Mouse (Mus musculus) embryonic facial prominence, embryonic 12.5 days (tissue): ENCODE measurements around the gene Wnt2. TPM values are rescaled to one million over a fixed set of nuclear protein-coding genes. Genes with fewer than 3 reads are reported as not detected.

Source experiments
- ATAC-seq: fragments of 200-750 bp; cut with Nextera tagmentation; 2 replicates; pipeline ENCODE4 v1.8.0; 2017; ENCODE audit not compliant: insufficient number of reproducible peaks, insufficient read depth, low FRiP score, low TSS enrichment
- H3K27ac ChIP-seq: fragments of 300-500 bp; sonication (generic); 2 replicates; pipeline ENCODE4 v1.5.1; 2016; ENCODE audit warnings: mild to moderate bottlenecking
- H3K27me3 ChIP-seq: fragments of 300-500 bp; sonication (generic); 2 replicates; pipeline ENCODE4 v1.6.1; 2016; ENCODE audit warnings: mild to moderate bottlenecking, moderate library complexity
- H3K36me3 ChIP-seq: fragments of 300-500 bp; sonication (generic); 2 replicates; pipeline ENCODE4 v1.6.1; 2016; ENCODE audit warnings: mild to moderate bottlenecking
- H3K4me1 ChIP-seq: fragments of 300-500 bp; sonication (generic); 2 replicates; pipeline ENCODE4 v1.6.1; 2016
- H3K4me2 ChIP-seq: fragments of 300-500 bp; sonication (generic); replicated peaks from 2 replicates; pipeline ENCODE4 v1.6.1; 2016; ENCODE audit warnings: mild to moderate bottlenecking, moderate library complexity
- H3K4me3 ChIP-seq: fragments of 300-500 bp; sonication (generic); 2 replicates; pipeline ENCODE4 v1.5.1; 2016; ENCODE audit warnings: mild to moderate bottlenecking
- H3K9ac ChIP-seq: fragments of 300-500 bp; sonication (generic); 2 replicates; pipeline ENCODE4 v1.6.1; 2016; ENCODE audit warnings: mild to moderate bottlenecking, moderate library complexity
- H3K9me3 ChIP-seq: fragments of 300-500 bp; sonication (generic); 2 replicates; pipeline ENCODE4 v1.6.1; 2016; ENCODE audit warnings: mild to moderate bottlenecking, moderate library complexity
- WGBS: fragments of 180-500 bp; shearing (Covaris S2); methylation state at CpG from one replicate; pipeline ENCODE4 v1.1.7; 2016; 5-methylcytosine and 5-hydroxymethylcytosine counted together
- polyA plus RNA-seq: library from polyadenylated mRNA; unstranded; fragments of >200 nt; fragmentation: Nextera tagmentation; extraction: Ambion mirVana; gene quantifications from 2 replicates; pipeline ENCODE4 v1.2.1, GENCODE M21; 2016

The Wnt2 gene
- polyA plus RNA-seq, 1 experiment from 2014 or later = 4.7 TPM

DNA sequence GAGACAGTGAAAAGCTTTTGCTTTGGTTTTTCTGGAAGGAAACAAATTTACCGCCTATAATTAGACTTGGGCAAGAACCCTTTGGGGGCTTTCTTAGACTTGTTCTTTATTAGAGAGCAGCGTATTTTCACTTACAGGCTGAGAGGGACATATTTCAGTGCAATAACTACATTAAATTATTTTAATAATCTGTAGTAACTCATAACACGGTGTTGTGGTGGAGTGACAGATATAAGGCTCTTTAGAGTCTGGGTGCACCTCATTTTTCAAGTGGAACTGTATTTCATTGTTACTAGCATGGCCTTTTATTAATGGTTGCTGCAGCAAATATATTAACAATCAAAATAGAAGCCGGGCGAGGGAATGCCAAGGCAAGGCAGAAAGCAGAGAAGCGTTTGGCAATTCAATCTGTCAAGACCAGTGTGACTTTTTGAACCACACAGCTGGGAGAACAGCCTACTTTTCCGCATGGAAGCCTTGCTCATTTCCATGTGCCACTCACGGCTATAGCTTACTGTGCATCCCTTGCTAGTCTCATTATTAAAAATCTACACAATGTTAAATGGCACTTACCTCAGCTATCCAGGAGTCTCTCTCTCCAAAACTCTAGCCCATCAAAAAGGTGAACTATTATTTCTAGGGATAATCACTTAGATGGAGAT lies 6.1 kb downstream of the Wnt2 start:
- no peak overlapping the region for H3K4me3 ChIP-seq
- ATAC-seq = no peak
- WGBS = 81% methylated on average over 8 of the region's 8 CpGs

GRCm38 (mm10) chr6:18013346-18013745 lies 17.0 kb downstream of the Wnt2 start:
- peak; percentile 69; the same call in 1 of the 2 replicates for ATAC-seq
- Histone ChIP-seq H3K4me3 (no peak overlapping the region), H3K36me3 (no peaks in the 10 kb centered on the region), H3K9ac (no peak overlapping the region), H3K4me2 (0 out of 2 replicates have a peak overlapping the region, but pooled peaks have one; percentile 3), H3K27me3 (no peaks in the 10 kb centered on the region), H3K4me1 (peaks cover 11% of the 10 kb centered on the region), H3K9me3 (no peaks in the 10 kb centered on the region), H3K27ac (peak overlapping the region; percentile 25; the same call in 1 of the 2 replicates)
- 40% methylated on average over 7 of the region's 7 CpGs for WGBS

More for the DNA sequence above, 6.1 kb downstream of the Wnt2 start:
- Histone ChIP-seq H3K27me3 (peaks cover 12% of the 10 kb centered on the region), H3K9ac (no peak overlapping the region), H3K9me3 (no peaks in the 10 kb centered on the region), H3K36me3 (no peaks in the 10 kb centered on the region), H3K4me2 (no peak overlapping the region), H3K4me1 (no peaks in the 10 kb centered on the region), H3K27ac (no peak overlapping the region)

DNA sequence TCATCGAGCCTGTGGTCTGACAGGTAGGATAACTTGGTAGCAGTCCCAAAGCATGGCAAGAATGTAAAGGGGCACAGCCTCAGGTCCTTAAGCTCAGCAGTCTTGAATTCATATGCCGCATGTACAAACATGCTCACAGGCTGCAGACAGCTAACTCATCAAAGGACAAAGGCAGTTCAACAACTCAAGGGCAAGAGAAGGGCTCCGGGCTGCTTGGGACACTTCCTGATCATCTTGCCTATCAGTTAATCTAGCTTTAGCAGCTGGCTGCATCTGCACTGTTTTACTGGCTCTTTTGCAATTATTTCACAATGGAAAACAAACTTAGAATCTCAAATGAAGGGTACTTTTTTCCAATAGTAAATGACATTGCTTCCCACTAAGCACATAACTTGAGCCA lies 23.0 kb downstream of the Wnt2 start:
- Histone ChIP-seq H3K4me3 (no peak overlapping the region), H3K36me3 (no peaks in the 10 kb centered on the region), H3K27ac (no peak overlapping the region), H3K4me2 (no peak overlapping the region), H3K4me1 (no peaks in the 10 kb centered on the region), H3K27me3 (no peaks in the 10 kb centered on the region), H3K9ac (no peak overlapping the region), H3K9me3 (no peaks in the 10 kb centered on the region)
- 75% methylated on average over 3 of the region's 3 CpGs for WGBS
- no peak for ATAC-seq

GRCm38 (mm10) chr6:18002065-18002464 lies 28.3 kb downstream of the Wnt2 start:
- 88% methylated on average over 6 of the region's 6 CpGs for WGBS
- no peak overlapping the region for H3K27ac ChIP-seq
- no peaks in the 10 kb centered on the region for H3K9me3 ChIP-seq
- no peak overlapping the region for H3K4me3 ChIP-seq
- no peak for ATAC-seq
- H3K27me3 ChIP-seq = no peaks in the 10 kb centered on the region
- H3K4me2 ChIP-seq = no peak overlapping the region
- H3K4me1 ChIP-seq = no peaks in the 10 kb centered on the region
- no peaks in the 10 kb centered on the region for H3K36me3 ChIP-seq
- H3K9ac ChIP-seq = no peak overlapping the region

DNA sequence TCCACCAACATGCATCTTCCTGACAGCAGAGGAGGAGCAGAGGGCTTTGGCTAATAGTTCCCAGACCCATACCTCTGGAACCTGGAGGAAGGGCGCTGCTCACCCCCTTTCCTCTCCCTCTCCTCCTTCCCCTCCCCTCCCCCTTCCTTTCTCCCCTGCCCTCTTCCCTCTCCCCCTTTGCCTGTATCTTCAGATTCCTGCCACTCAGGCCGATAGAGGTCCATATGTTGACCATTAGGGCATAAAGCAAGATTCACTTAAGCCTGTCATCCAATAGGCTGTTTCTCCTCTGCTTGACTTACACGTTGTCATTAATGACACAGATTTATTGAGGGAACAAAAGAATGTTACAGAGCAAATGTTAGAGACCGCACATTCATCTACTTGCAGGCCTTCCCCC lies 31.9 kb downstream of the Wnt2 start:
- no peak overlapping the region for H3K4me3 ChIP-seq
- no peaks in the 10 kb centered on the region for H3K27me3 ChIP-seq
- ATAC-seq = no peak
- H3K4me1 ChIP-seq = no peaks in the 10 kb centered on the region
- no peak overlapping the region for H3K9ac ChIP-seq
- no peak overlapping the region for H3K4me2 ChIP-seq
- no peaks in the 10 kb centered on the region for H3K36me3 ChIP-seq
- no peaks in the 10 kb centered on the region for H3K9me3 ChIP-seq
- H3K27ac ChIP-seq = no peak overlapping the region
- 32% methylated on average over 4 of the region's 4 CpGs for WGBS

GRCm38 (mm10) chr6:17994956-17995790 lies 35.2 kb downstream of the Wnt2 start:
- ATAC-seq = no peak
- Histone ChIP-seq H3K9ac (no peak overlapping the region), H3K36me3 (no peaks in the 10 kb centered on the region), H3K9me3 (no peaks in the 10 kb centered on the region), H3K4me1 (no peaks in the 10 kb centered on the region), H3K4me3 (no peak overlapping the region), H3K27me3 (no peaks in the 10 kb centered on the region), H3K4me2 (no peak overlapping the region), H3K27ac (no peak overlapping the region)
- 75% methylated on average over 6 of the region's 6 CpGs for WGBS

GRCm38 (mm10) chr6:17991625-17992024 lies 38.8 kb downstream of the Wnt2 start:
- H3K27ac ChIP-seq = no peak overlapping the region
- no peak overlapping the region for H3K4me3 ChIP-seq
- H3K4me2 ChIP-seq = no peak overlapping the region
- no peak for ATAC-seq
- H3K27me3 ChIP-seq = no peaks in the 10 kb centered on the region
- WGBS = 62% methylated on average over 7 of the region's 7 CpGs
- no peaks in the 10 kb centered on the region for H3K4me1 ChIP-seq
- H3K9me3 ChIP-seq = no peaks in the 10 kb centered on the region
- H3K9ac ChIP-seq = no peak overlapping the region
- no peaks in the 10 kb centered on the region for H3K36me3 ChIP-seq

DNA sequence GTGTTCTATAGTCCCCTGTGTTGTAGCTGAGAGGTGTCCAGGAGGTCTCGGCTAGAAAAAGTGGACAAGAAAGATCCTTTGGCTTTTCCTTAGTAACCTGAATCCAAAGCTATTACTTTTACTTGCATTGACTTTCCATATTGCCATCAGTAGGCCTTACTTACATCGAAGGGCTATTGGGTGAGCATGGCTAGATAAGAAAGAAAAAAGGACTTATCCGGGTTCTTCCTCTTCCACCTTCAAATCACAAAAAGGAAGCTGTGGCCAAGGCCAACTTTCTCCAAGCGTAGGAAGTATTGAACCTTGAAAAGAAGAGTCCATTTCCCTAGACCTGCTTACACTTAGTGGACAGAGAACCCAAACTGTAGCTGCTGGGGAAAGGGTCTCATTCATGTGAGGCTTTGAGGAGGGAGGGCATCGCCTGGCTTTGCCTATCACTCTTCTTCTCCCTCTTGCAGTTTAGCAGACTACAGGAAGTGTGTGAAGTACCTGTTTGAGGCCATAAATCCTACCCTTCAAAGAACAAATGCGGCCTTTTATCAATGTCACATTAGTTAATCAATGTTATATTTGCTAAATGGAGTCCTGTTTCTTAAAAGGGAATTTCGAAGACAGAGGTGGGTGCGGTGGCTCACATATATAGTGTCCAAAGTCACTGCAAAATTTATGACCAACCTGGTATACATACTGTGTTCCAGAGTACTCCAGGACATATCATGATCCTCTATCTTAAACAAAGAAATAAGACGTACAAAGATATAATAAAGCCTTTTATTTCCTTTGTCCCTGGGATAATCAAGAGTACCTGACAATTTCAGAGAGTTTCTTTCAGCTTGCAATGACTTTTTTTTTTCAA lies 40.0 kb downstream of the Wnt2 start:
- no peak for ATAC-seq
- H3K36me3 ChIP-seq = no peaks in the 10 kb centered on the region
- H3K9me3 ChIP-seq = no peaks in the 10 kb centered on the region
- no peak overlapping the region for H3K9ac ChIP-seq
- H3K4me2 ChIP-seq = no peak overlapping the region
- 90% methylated on average over 9 of the region's 9 CpGs for WGBS
- no peak overlapping the region for H3K27ac ChIP-seq
- no peaks in the 10 kb centered on the region for H3K4me1 ChIP-seq
- no peak overlapping the region for H3K4me3 ChIP-seq
- no peaks in the 10 kb centered on the region for H3K27me3 ChIP-seq

- no peak for ATAC-seq
Measured at GRCm38 (mm10) chr6:17979361-17979760, 51.0 kb downstream of the Wnt2 start.

DNA sequence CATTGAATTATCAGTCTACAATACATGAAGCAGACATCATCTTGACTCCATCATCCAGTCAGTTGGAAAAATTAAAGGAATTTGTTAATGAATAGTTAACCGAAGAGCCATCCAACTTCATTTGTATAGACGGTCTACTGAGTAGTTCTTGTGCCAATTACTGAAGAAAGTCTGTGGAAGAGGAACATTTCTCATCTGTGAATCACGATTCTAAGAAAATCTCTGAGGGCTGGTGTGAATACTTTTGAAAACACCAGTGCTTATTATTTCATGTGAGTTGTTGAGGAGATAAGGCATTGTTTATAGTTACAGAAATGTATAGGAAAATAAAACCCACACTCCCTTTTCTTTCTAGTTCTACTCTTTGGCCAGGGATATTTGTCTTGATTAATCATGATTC lies 51.5 kb downstream of the Wnt2 start:
- Histone ChIP-seq H3K36me3 (no peaks in the 10 kb centered on the region), H3K27me3 (no peaks in the 10 kb centered on the region), H3K9ac (no peak overlapping the region), H3K4me3 (no peak overlapping the region), H3K4me2 (no peak overlapping the region), H3K9me3 (no peaks in the 10 kb centered on the region), H3K27ac (no peak overlapping the region), H3K4me1 (no peaks in the 10 kb centered on the region)
- WGBS = 90% methylated on average over 3 of the region's 3 CpGs
- no peak for ATAC-seq

More at GRCm38 (mm10) chr6:17979361-17979760, 51.0 kb downstream of the Wnt2 start:
- Histone ChIP-seq H3K4me2 (no peak overlapping the region), H3K9ac (no peak overlapping the region), H3K27me3 (no peaks in the 10 kb centered on the region), H3K9me3 (no peaks in the 10 kb centered on the region), H3K4me1 (no peaks in the 10 kb centered on the region), H3K4me3 (no peak overlapping the region), H3K27ac (no peak overlapping the region), H3K36me3 (no peaks in the 10 kb centered on the region)
- 48% methylated on average over 1 of the region's 1 CpGs for WGBS

GRCm38 (mm10) chr6:17978324-17978723 lies 52.1 kb downstream of the Wnt2 start:
- no peaks in the 10 kb centered on the region for H3K27me3 ChIP-seq
- H3K4me2 ChIP-seq = no peak overlapping the region
- no peaks in the 10 kb centered on the region for H3K36me3 ChIP-seq
- no peaks in the 10 kb centered on the region for H3K4me1 ChIP-seq
- no peaks in the 10 kb centered on the region for H3K9me3 ChIP-seq
- no peak overlapping the region for H3K4me3 ChIP-seq
- ATAC-seq = no peak
- WGBS = 77% methylated on average over 5 of the region's 5 CpGs
- no peak overlapping the region for H3K9ac ChIP-seq
- H3K27ac ChIP-seq = no peak overlapping the region
